Mouse (Mus musculus): ENCODE results near the gene Mrpl18. TPM values are rescaled to one million over a fixed set of nuclear protein-coding genes. Genes with fewer than 3 reads are reported as not detected.
"Not testable (repeated sequence)": the region's sequence is repeated elsewhere in the genome, so short reads cannot be mapped to it uniquely, and the experiment has no call there.

Mrpl18 gene
- polyA plus RNA-seq, 1 experiment from 2014 or later: 158 TPM

GRCm38 (mm10) chr17:12938077-12938476, 21.9 kb upstream of the Mrpl18 start:
- H3K4me1 ChIP-seq: peaks cover 14% of the 10 kb centered on the region
- H3K27me3 ChIP-seq: no peaks in the 10 kb centered on the region
- no peak overlapping the region for H3K27ac ChIP-seq (replicated peaks)
- H3K9ac ChIP-seq (replicated peaks): no peak overlapping the region
- peak; percentile 68 for ATAC-seq (ENCODE audit: low FRiP score, low read depth)
- 33% methylated on average over 2 of the region's 2 CpGs for WGBS
- no peak overlapping the region for H3K4me2 ChIP-seq (replicated peaks)
- peaks cover 11% of the 10 kb centered on the region for H3K36me3 ChIP-seq
- H3K4me3 ChIP-seq: no peak overlapping the region
- no peaks in the 10 kb centered on the region for H3K9me3 ChIP-seq

GRCm38 (mm10) chr17:12937412-12937970, 21.3 kb upstream of the Mrpl18 start:
- no peak overlapping the region for H3K9ac ChIP-seq (replicated peaks)
- H3K4me1 ChIP-seq: peaks cover 14% of the 10 kb centered on the region
- peaks cover 5% of the 10 kb centered on the region; the same call in 1 of the 2 replicates for H3K36me3 ChIP-seq
- 86% methylated on average over 2 of the region's 2 CpGs for WGBS
- H3K27me3 ChIP-seq: no peaks in the 10 kb centered on the region
- ATAC-seq (ENCODE audit: low FRiP score, low read depth): no peak
- no peak overlapping the region for H3K4me3 ChIP-seq
- H3K27ac ChIP-seq (replicated peaks): no peak overlapping the region
- no peak overlapping the region for H3K4me2 ChIP-seq (replicated peaks)
- no peaks in the 10 kb centered on the region for H3K9me3 ChIP-seq

DNA sequence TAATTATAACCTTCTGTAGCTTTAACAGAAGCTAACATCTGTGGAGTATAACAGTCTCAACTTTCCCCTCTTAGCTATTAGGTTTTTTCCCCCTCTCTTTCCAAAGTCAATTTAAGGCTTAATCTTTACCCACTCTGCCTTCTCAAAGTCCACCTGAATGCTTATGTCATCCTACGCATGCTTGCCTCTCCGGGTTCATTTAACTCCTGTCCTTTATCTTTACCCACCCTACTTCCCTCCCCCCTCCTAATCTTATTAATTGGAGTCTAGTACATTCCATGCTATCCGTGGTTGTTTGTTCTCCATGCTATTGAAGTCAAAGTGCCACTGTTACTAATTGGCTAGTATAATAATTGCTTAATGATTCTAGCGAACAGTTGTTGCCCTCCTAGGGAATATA, 19.6 kb upstream of the Mrpl18 start:
- H3K9me3 ChIP-seq: no peaks in the 10 kb centered on the region
- H3K36me3 ChIP-seq: no peaks in the 10 kb centered on the region
- H3K27me3 ChIP-seq: no peaks in the 10 kb centered on the region
- no peak overlapping the region for H3K4me3 ChIP-seq
- H3K9ac ChIP-seq (replicated peaks): no peak overlapping the region
- no peak for ATAC-seq (ENCODE audit: low FRiP score, low read depth)
- 53% methylated on average over 4 of the region's 4 CpGs for WGBS
- no peak overlapping the region for H3K27ac ChIP-seq (replicated peaks)
- no peak overlapping the region for H3K4me2 ChIP-seq (replicated peaks)
- H3K4me1 ChIP-seq: peaks cover 14% of the 10 kb centered on the region

- WGBS: 88% methylated on average over 5 of the region's 5 CpGs
- not testable (repeated sequence) for H3K4me1 ChIP-seq; H3K36me3 ChIP-seq; H3K4me3 ChIP-seq; H3K4me2 ChIP-seq (replicated peaks); H3K9me3 ChIP-seq; H3K9ac ChIP-seq (replicated peaks); ATAC-seq (ENCODE audit: low FRiP score, low read depth); H3K27ac ChIP-seq (replicated peaks); H3K27me3 ChIP-seq
These were observed 15.4 kb upstream of the Mrpl18 start for GRCm38 (mm10) chr17:12931576-12931975.

GRCm38 (mm10) chr17:12925703-12926180, 9.6 kb upstream of the Mrpl18 start:
- H3K4me2 ChIP-seq (replicated peaks): no peak overlapping the region
- peaks cover 63% of the 10 kb centered on the region for H3K36me3 ChIP-seq
- H3K9ac ChIP-seq (replicated peaks): no peak overlapping the region
- no peaks in the 10 kb centered on the region for H3K4me1 ChIP-seq
- no peak for ATAC-seq (ENCODE audit: low FRiP score, low read depth)
- no peak overlapping the region for H3K4me3 ChIP-seq
- WGBS: 92% methylated on average over 8 of the region's 8 CpGs
- H3K9me3 ChIP-seq: no peaks in the 10 kb centered on the region
- H3K27ac ChIP-seq (replicated peaks): no peak overlapping the region
- H3K27me3 ChIP-seq: no peaks in the 10 kb centered on the region

- no peak for ATAC-seq (ENCODE audit: low FRiP score, low read depth)
- no peaks in the 10 kb centered on the region for H3K9me3 ChIP-seq
- H3K4me3 ChIP-seq: no peak overlapping the region
- H3K9ac ChIP-seq (replicated peaks): no peak overlapping the region
- no peaks in the 10 kb centered on the region for H3K4me1 ChIP-seq
- peaks cover 70% of the 10 kb centered on the region for H3K36me3 ChIP-seq
- no peak overlapping the region for H3K4me2 ChIP-seq (replicated peaks)
- no peaks in the 10 kb centered on the region for H3K27me3 ChIP-seq
- 92% methylated on average over 3 of the region's 3 CpGs for WGBS
- no peak overlapping the region for H3K27ac ChIP-seq (replicated peaks)
These were observed 8.9 kb upstream of the Mrpl18 start for GRCm38 (mm10) chr17:12925001-12925400.

DNA sequence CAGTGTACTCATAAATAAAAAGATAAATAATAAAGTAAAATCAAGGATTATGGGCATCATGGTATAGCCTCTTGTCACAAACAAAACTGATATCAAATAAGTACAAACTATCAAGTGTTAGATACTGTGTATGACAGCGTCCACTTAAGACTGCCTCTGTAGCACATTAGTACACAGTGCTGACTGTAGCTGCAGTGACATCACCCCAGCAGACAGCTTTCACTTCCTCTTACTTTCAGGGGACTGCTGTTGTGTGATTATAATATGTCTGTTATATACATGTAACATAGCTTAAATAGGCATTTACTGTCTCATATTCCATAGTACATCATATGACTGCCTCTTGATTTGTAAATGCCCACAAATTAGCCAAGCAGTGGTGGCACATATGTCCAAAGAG, 4.9 kb upstream of the Mrpl18 start:
- Histone ChIP-seq H3K9ac (replicated peaks) (no peak overlapping the region), H3K4me2 (replicated peaks) (no peak overlapping the region), H3K27ac (replicated peaks) (no peak overlapping the region), H3K4me3 (no peak overlapping the region), H3K27me3 (no peaks in the 10 kb centered on the region), H3K4me1 (peaks cover 6% of the 10 kb centered on the region), H3K36me3 (peaks cover 69% of the 10 kb centered on the region), H3K9me3 (no peaks in the 10 kb centered on the region)
- 92% methylated on average over 1 of the region's 1 CpGs for WGBS
- no peak for ATAC-seq (ENCODE audit: low FRiP score, low read depth)

DNA sequence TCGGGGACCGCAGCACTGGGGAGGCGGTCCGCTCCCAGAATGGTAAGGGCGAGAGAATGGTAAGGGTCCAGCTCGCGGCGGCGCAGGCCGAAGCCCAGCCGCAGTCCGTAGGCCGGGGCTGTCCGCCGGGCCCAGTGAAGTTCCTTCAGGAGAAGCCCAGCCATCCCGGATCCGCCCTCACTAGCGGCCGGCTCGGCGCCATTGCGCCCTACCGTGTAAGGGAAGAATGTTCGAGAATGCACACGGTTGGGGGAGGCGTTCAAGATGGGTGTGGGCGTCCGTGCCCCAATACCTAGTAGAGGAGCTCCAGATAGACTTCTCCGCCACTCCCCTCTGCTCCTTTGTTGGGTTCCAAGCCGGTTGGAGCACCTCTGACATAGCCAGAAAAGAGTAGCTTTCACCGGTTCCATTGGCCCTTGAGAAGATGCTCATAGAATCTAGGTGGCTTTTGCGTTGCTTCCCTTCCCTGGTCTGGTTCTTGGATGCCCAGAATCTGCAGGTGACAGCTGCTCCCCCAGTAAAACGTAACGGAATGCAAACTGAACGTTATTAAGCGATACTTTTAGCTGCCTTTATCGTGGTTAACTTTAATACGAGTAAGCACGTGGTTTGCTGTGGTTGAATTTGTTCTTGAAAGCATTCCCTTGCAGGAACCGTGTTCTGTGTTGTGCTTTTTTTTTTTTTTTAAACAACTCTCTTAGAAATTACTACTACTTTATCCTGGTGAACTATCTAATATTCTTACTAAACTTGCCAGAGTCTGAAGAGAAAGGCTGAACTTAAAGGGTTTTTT, 639 bp upstream of the Mrpl18 start:
- Histone ChIP-seq H3K9ac (replicated peaks) (peak overlapping the region; percentile 91), H3K4me3 (peak overlapping the region; percentile 84), H3K27me3 (no peaks in the 10 kb centered on the region), H3K4me2 (replicated peaks) (peak overlapping the region; percentile 90), H3K36me3 (peaks cover 51% of the 10 kb centered on the region), H3K9me3 (no peaks in the 10 kb centered on the region), H3K4me1 (peaks cover 13% of the 10 kb centered on the region), H3K27ac (replicated peaks) (peak overlapping the region; percentile 85)
- WGBS: under 1% methylated on average over 40 of the region's 40 CpGs
- peak; percentile 73 for ATAC-seq (ENCODE audit: low FRiP score, low read depth)

DNA sequence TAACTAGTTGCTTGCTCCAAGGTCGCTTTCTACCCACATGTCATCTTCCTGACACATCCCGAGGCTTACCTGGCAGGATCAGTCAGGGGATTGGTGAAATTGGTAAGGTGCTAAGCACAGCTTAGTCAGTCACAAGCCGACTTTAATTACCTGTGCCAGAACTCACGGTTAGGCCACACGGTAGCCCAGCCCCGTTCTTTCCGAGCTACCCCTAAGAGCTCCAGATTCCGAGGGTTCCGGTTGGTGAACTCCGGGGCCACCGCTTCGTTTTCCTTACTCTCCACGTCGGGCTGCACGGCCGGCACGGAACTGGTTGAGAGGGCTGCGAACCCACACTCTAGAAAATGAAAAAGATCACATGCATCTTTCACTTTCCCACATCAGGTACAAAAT, 661 bp downstream of the Mrpl18 start, which contains the start of gene Tcp1:
Tcp1 (plus strand) TSS at position 214 of the 393 bp plus-strand sequence.
- Histone ChIP-seq H3K4me2 (replicated peaks) (peak within 1 kb of the TSS; percentile 90), H3K4me3 (peak within 1 kb of the TSS; percentile 84), H3K36me3 (peaks cover 53% of the 10 kb centered on the region), H3K27ac (replicated peaks) (peak within 1 kb of the TSS; percentile 85), H3K4me1 (peaks cover 13% of the 10 kb centered on the region), H3K27me3 (no peaks in the 10 kb centered on the region), H3K9ac (replicated peaks) (peak within 1 kb of the TSS; percentile 91), H3K9me3 (no peaks in the 10 kb centered on the region)
- peak; percentile 8; the same call in 1 of the 2 replicates for ATAC-seq (ENCODE audit: low FRiP score, low read depth)
- 2% methylated on average over 18 of the region's 18 CpGs for WGBS

- Histone ChIP-seq H3K9me3 (no peaks in the 10 kb centered on the region), H3K9ac (replicated peaks) (no peak overlapping the region), H3K27me3 (no peaks in the 10 kb centered on the region), H3K4me2 (replicated peaks) (no peak overlapping the region), H3K27ac (replicated peaks) (no peak overlapping the region), H3K4me3 (no peak overlapping the region), H3K36me3 (peaks cover 45% of the 10 kb centered on the region), H3K4me1 (peaks cover 7% of the 10 kb centered on the region)
- ATAC-seq (ENCODE audit: low FRiP score, low read depth): no peak
- 91% methylated on average over 8 of the region's 8 CpGs for WGBS
These were observed 5.8 kb downstream of the Mrpl18 start for GRCm38 (mm10) chr17:12910391-12910790.

DNA sequence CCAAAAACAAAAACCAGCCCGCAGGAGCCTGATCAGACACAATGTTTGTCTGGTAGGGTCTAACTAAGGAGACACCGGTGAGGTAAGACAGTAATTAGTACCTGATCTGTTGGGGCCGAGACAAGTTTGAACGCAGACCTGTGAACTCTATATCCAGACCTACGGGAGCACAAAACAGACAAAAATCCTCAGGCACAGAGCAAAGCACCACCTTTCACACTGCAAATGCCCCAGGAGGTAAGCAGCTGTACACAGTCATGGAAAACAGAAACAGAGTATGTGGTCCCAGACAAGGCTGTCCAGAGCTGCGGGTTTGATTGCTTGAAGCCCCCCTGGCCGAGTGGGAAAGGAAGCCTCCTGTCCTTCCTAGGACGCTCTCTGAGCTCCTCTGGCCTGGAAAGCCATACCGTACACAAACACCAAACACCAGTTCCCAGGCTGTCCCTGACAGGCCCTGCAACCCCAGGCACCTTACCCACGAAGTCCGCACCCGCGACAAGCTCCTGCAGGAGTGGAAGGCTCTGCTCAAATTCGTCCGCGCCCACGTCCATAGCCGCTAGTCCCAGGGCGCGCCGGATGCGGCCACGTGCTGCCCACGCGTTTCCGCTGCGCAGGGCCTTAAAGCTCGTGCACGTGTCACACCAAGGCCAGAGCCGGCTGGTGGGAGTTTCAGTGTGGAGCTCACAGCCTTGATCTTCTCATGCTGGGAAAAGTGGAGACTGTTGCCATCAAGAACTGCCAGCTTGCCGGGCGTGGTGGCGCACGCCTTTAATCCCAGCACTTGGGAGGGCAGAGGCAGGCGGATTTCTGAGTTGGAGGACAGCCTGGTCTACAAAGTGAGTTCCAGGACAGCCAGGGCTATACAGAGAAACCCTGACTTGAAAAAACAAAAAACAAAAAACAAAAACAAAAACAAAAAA, 6.5 kb downstream of the Mrpl18 start, which contains the start of gene Pnldc1:
Pnldc1 (minus strand) TSS at position 870 of the 920 bp plus-strand sequence.
- no peak for ATAC-seq (ENCODE audit: low FRiP score, low read depth)
- no peak within 1 kb of the TSS for H3K4me3 ChIP-seq

More for the DNA sequence above, 6.5 kb downstream of the Mrpl18 start, which contains the start of gene Pnldc1:
- Histone ChIP-seq H3K27me3 (no peaks in the 10 kb centered on the region), H3K4me2 (replicated peaks) (no peak within 1 kb of the TSS), H3K36me3 (peaks cover 53% of the 10 kb centered on the region), H3K27ac (replicated peaks) (no peak within 1 kb of the TSS), H3K9ac (replicated peaks) (no peak within 1 kb of the TSS), H3K9me3 (no peaks in the 10 kb centered on the region), H3K4me1 (0 out of 2 replicates have a peak, but pooled peaks cover under 1% of the 10 kb centered on the region)
- 83% methylated on average over 35 of the region's 35 CpGs for WGBS

All from midbrain, embryonic 12.5 days (tissue).